In genomic region chr12:70673188-70673587, GRCm38 (mm10) we compare ENCODE assay signal across 25 mouse cellular contexts.
A peak's percentile ranks its signal among the peaks of the same experiment; 100 is the strongest.
DNase-seq lines count a peak whose midpoint lies in the region; ATAC-seq and TF ChIP-seq lines count a peak whose summit lies in the region.
"Had no signal": no experiment of that assay in that cellular context is flagged by ENCODE, and none has a peak within 500 bp of the region (broad histone marks: within the 10 kb centered on the region; RNA-seq: fewer than 3 reads in every experiment).

No protein-coding gene starts in this region.

- no peak for DNase-seq in embryonic facial prominence, embryonic 10.5 days (ENCODE audit: low spot score)
- DNase-seq in limb, embryonic 10.5 days (ENCODE audit: low spot score), result no peak
- DNase-seq in limb, embryonic 14.5 days (ENCODE audit: low spot score), result peak; percentile 56
- DNase-seq in layer of hippocampus, adult 8-10 months (ENCODE audit: low spot score in 2 of 2), result no peak
- no peak for DNase-seq in gastrocnemius, adult 8-10 months (ENCODE audit: low spot score in 2 of 2)
- DNase-seq: adrenal gland, adult 8-10 months; adrenal gland, postnatal 14 days; adrenal gland, postnatal 36 days; B cell, adult 2 months; cerebellum, adult 11-12 months; cerebellum, adult 2 months; cerebellum, adult 9-10 months; cerebellum, postnatal 10 days; cerebellum, postnatal 25 days had no signal

- H3K27ac ChIP-seq in embryonic facial prominence, embryonic 15.5 days (replicated peaks), result no peak overlapping the region
- H3K27ac ChIP-seq in embryonic facial prominence, embryonic 10.5 days (replicated peaks), result no peak overlapping the region
- H3K27ac ChIP-seq in limb, embryonic 13.5 days, result 0 out of 2 replicates have a peak overlapping the region, but pooled peaks have one; percentile 28
- H3K27ac ChIP-seq in limb, embryonic 10.5 days, result no peak overlapping the region
- H3K27ac ChIP-seq in limb, embryonic 14.5 days (replicated peaks; ENCODE audit: low read depth, low read length), result 0 out of 2 replicates have a peak overlapping the region, but pooled peaks have one; percentile 8
- H3K27ac ChIP-seq in stomach, embryonic 16.5 days (ENCODE audit: low read length), result 0 out of 2 replicates have a peak overlapping the region, but pooled peaks have one; percentile 65
- H3K27ac ChIP-seq: embryonic facial prominence, embryonic 13.5 days; forebrain, embryonic 13.5 days; forebrain, embryonic 15.5 days had no signal

- H3K9me3 ChIP-seq in embryonic facial prominence, embryonic 15.5 days (replicated peaks), result no peaks in the 10 kb centered on the region
- H3K9me3 ChIP-seq in embryonic facial prominence, embryonic 10.5 days, result 0 out of 2 replicates have a peak, but pooled peaks cover 3% of the 10 kb centered on the region
- 0 out of 2 replicates have a peak, but pooled peaks cover 6% of the 10 kb centered on the region for H3K9me3 ChIP-seq in limb, embryonic 13.5 days
- H3K9me3 ChIP-seq in limb, embryonic 10.5 days (replicated peaks), result no peaks in the 10 kb centered on the region
- no peaks in the 10 kb centered on the region for H3K9me3 ChIP-seq in limb, embryonic 14.5 days (ENCODE audit: control insufficient read depth, low read length)
- no peaks in the 10 kb centered on the region for H3K9me3 ChIP-seq in stomach, embryonic 16.5 days (replicated peaks; ENCODE audit: control insufficient read depth, low read length)
- H3K9me3 ChIP-seq: embryonic facial prominence, embryonic 13.5 days; forebrain, embryonic 13.5 days; forebrain, embryonic 15.5 days; G1E had no signal

- WGBS in embryonic facial prominence, embryonic 15.5 days, result 39% methylated on average over 11 of the region's 11 CpGs
- WGBS in embryonic facial prominence, embryonic 10.5 days, result 83% methylated on average over 11 of the region's 11 CpGs
- WGBS in limb, embryonic 13.5 days, result 33% methylated on average over 11 of the region's 11 CpGs
- WGBS in limb, embryonic 10.5 days, result 78% methylated on average over 11 of the region's 11 CpGs
- 33% methylated on average over 11 of the region's 11 CpGs for WGBS in limb, embryonic 14.5 days
- 58% methylated on average over 11 of the region's 11 CpGs for WGBS in stomach, embryonic 16.5 days

- H3K36me3 ChIP-seq in embryonic facial prominence, embryonic 15.5 days, result no peaks in the 10 kb centered on the region
- no peaks in the 10 kb centered on the region for H3K36me3 ChIP-seq in embryonic facial prominence, embryonic 10.5 days (replicated peaks)
- no peaks in the 10 kb centered on the region for H3K36me3 ChIP-seq in limb, embryonic 13.5 days
- no peaks in the 10 kb centered on the region for H3K36me3 ChIP-seq in limb, embryonic 10.5 days
- H3K36me3 ChIP-seq in limb, embryonic 14.5 days (ENCODE audit: control insufficient read depth, insufficient read depth, low read length), result no peaks in the 10 kb centered on the region
- no peaks in the 10 kb centered on the region for H3K36me3 ChIP-seq in stomach, embryonic 16.5 days (ENCODE audit: control insufficient read depth, insufficient read depth, low read length)
- H3K36me3 ChIP-seq: embryonic facial prominence, embryonic 13.5 days; forebrain, embryonic 15.5 days; G1E had no signal

- peaks cover 19% of the 10 kb centered on the region for H3K4me1 ChIP-seq in embryonic facial prominence, embryonic 15.5 days
- no peaks in the 10 kb centered on the region for H3K4me1 ChIP-seq in embryonic facial prominence, embryonic 10.5 days
- peaks cover 43% of the 10 kb centered on the region for H3K4me1 ChIP-seq in limb, embryonic 13.5 days
- H3K4me1 ChIP-seq in limb, embryonic 10.5 days, result peaks cover 11% of the 10 kb centered on the region; the same call in 1 of the 2 replicates
- H3K4me1 ChIP-seq in limb, embryonic 14.5 days (ENCODE audit: control insufficient read depth, insufficient read depth, low read length), result peaks cover 19% of the 10 kb centered on the region
- no peaks in the 10 kb centered on the region for H3K4me1 ChIP-seq in stomach, embryonic 16.5 days (ENCODE audit: control insufficient read depth, insufficient read depth, low read length)
- H3K4me1 ChIP-seq: forebrain, embryonic 13.5 days; forebrain, embryonic 15.5 days had no signal

- no peaks in the 10 kb centered on the region for H3K27me3 ChIP-seq in embryonic facial prominence, embryonic 15.5 days
- H3K27me3 ChIP-seq in embryonic facial prominence, embryonic 10.5 days (replicated peaks; ENCODE audit: low read depth, poor library complexity, severe bottlenecking), result no peaks in the 10 kb centered on the region
- no peaks in the 10 kb centered on the region for H3K27me3 ChIP-seq in limb, embryonic 13.5 days
- H3K27me3 ChIP-seq in limb, embryonic 10.5 days (ENCODE audit: low read depth, poor library complexity, severe bottlenecking), result no peaks in the 10 kb centered on the region
- H3K27me3 ChIP-seq in limb, embryonic 14.5 days (ENCODE audit: control insufficient read depth, insufficient read depth, low read length), result no peaks in the 10 kb centered on the region
- H3K27me3 ChIP-seq in stomach, embryonic 16.5 days (ENCODE audit: control insufficient read depth, insufficient read depth, low read length), result no peaks in the 10 kb centered on the region
- H3K27me3 ChIP-seq: CH12.LX; embryonic facial prominence, embryonic 13.5 days; forebrain, embryonic 13.5 days; forebrain, embryonic 15.5 days; Patski had no signal

- H3K9ac ChIP-seq in embryonic facial prominence, embryonic 15.5 days, result no peak overlapping the region
- H3K9ac ChIP-seq in limb, embryonic 13.5 days, result no peak overlapping the region
- no peak overlapping the region for H3K9ac ChIP-seq in limb, embryonic 14.5 days (ENCODE audit: low read depth, low read length, severe bottlenecking)
- no peak overlapping the region for H3K9ac ChIP-seq in stomach, embryonic 16.5 days (ENCODE audit: low read length)
- H3K9ac ChIP-seq: embryonic facial prominence, embryonic 13.5 days; forebrain, embryonic 13.5 days; forebrain, embryonic 15.5 days had no signal

- TF ChIP-seq POLR2A in limb, embryonic 14.5 days (IDR thresholded peaks at IDR 0.05; ENCODE audit: borderline replicate concordance, extremely low read depth, insufficient read depth, insufficient read length), result no peak

- H3K4me3 ChIP-seq in embryonic facial prominence, embryonic 15.5 days (replicated peaks), result no peak overlapping the region
- no peak overlapping the region for H3K4me3 ChIP-seq in embryonic facial prominence, embryonic 10.5 days
- no peak overlapping the region for H3K4me3 ChIP-seq in limb, embryonic 13.5 days
- no peak overlapping the region for H3K4me3 ChIP-seq in limb, embryonic 10.5 days
- no peak overlapping the region for H3K4me3 ChIP-seq in limb, embryonic 14.5 days (replicated peaks; ENCODE audit: low read length)
- no peak overlapping the region for H3K4me3 ChIP-seq in stomach, embryonic 16.5 days (replicated peaks; ENCODE audit: low read length)
- H3K4me3 ChIP-seq: embryonic facial prominence, embryonic 13.5 days; forebrain, embryonic 13.5 days; forebrain, embryonic 15.5 days had no signal

- ATAC-seq in embryonic facial prominence, embryonic 15.5 days (ENCODE audit: insufficient number of reproducible peaks, low FRiP score, low TSS enrichment, low read depth), result no peak
- ATAC-seq in limb, embryonic 13.5 days (ENCODE audit: low FRiP score, low read depth), result peak; percentile 55
- ATAC-seq in limb, embryonic 14.5 days (ENCODE audit: low FRiP score, low read depth), result peak; percentile 56
- no peak for ATAC-seq in stomach, embryonic 16.5 days (ENCODE audit: insufficient read depth, low FRiP score)
- ATAC-seq: activated CD4-positive, CD25-positive, alpha-beta regulatory T cell, adult 4 months; CD4-positive, CD25-positive, alpha-beta regulatory T cell, adult 4 months; forebrain, embryonic 13.5 days; forebrain, embryonic 15.5 days; Patski had no signal

- peak overlapping the region; percentile 17; the same call in 1 of the 2 replicates for H3K4me2 ChIP-seq in embryonic facial prominence, embryonic 15.5 days (replicated peaks)
- H3K4me2 ChIP-seq in limb, embryonic 13.5 days (replicated peaks), result peak overlapping the region; percentile 11; the same call in 1 of the 2 replicates
- H3K4me2 ChIP-seq in limb, embryonic 14.5 days (replicated peaks; ENCODE audit: low read depth, low read length, severe bottlenecking), result no peak overlapping the region
- 0 out of 2 replicates have a peak overlapping the region, but pooled peaks have one; percentile 4 for H3K4me2 ChIP-seq in stomach, embryonic 16.5 days (ENCODE audit: low read depth, low read length)
- H3K4me2 ChIP-seq: embryonic facial prominence, embryonic 13.5 days; forebrain, embryonic 13.5 days; forebrain, embryonic 15.5 days had no signal

Comparison
In these comparisons a context has a peak if more than half of its experiments do, and no peak if none do; other contexts are left out.
1. H3K27ac ChIP-seq: peak in limb, embryonic 13.5 days (single experiment), limb, embryonic 14.5 days (single experiment) and stomach, embryonic 16.5 days (single experiment); none in embryonic facial prominence, embryonic 15.5 days (single experiment), embryonic facial prominence, embryonic 10.5 days (single experiment) and limb, embryonic 10.5 days (single experiment).
2. ATAC-seq: peak in limb, embryonic 13.5 days (single experiment) and limb, embryonic 14.5 days (single experiment); none in embryonic facial prominence, embryonic 15.5 days (single experiment) and stomach, embryonic 16.5 days (single experiment).